Mouse (Mus musculus): ENCODE results near the gene AI661453.

DNA sequence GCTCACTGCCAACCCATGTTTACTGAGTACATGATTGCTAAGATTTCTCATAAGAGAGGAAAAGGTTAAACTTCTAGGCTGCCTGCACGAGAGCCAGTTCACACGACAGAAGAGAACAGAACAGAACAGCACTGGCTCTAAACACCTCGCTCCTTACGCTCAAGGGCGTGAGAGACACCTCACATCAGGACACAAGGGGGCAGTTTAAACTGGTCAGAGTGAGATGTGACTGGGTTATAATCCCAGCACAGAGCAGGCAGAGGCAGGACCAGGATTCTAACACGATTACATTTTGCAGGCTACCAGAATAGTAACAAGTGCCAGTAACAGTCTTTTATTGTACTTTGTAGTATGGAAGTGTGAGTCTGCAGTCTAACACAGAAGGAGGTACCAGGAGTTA is 56.3 kb downstream of the AI661453 start:
- no peak for TF ChIP-seq CTCF (IDR thresholded peaks at IDR 0.05; ENCODE audit: low read depth, low read length)
- no peak for TF ChIP-seq POLR2A (IDR thresholded peaks at IDR 0.05; ENCODE audit: borderline replicate concordance, low read depth, low read length)

All from bone marrow macrophage, adult 2 months (primary cell).